Mouse (Mus musculus): Measurements from ENCODE around the gene Prss57. TPM values are rescaled to one million over a fixed set of nuclear protein-coding genes. Genes with fewer than 3 reads are reported as not detected.
A peak's percentile ranks its signal among the peaks of the same experiment; 100 is the strongest.

Gene Prss57
- polyA plus RNA-seq, 1 experiment from 2014 or later, result 0.11 TPM

GRCm38 (mm10) chr10:79832026-79832785, 41.4 kb upstream of the Prss57 start:
- Histone ChIP-seq H3K4me3 (ENCODE audit: low read depth, low read length) (no peak overlapping the region), H3K4me1 (ENCODE audit: insufficient read depth, low read depth, low read length) (no peaks in the 10 kb centered on the region), H3K9ac (replicated peaks; ENCODE audit: low read depth) (no peak overlapping the region), H3K4me2 (replicated peaks; ENCODE audit: low read depth, low read length) (no peak overlapping the region), H3K9me3 (ENCODE audit: low read length) (no peaks in the 10 kb centered on the region), H3K27me3 (replicated peaks; ENCODE audit: insufficient read depth, low read length) (no peaks in the 10 kb centered on the region), H3K27ac (ENCODE audit: low read length) (no peak overlapping the region), H3K36me3 (ENCODE audit: insufficient read depth, low read length) (no peaks in the 10 kb centered on the region)
- no peak for TF ChIP-seq EP300 (IDR thresholded peaks at IDR 0.05)
- TF ChIP-seq CTCF (IDR thresholded peaks at IDR 0.05), result no peak
- ATAC-seq (no peak), DNase-seq (ENCODE audit: low spot score) (no peak)
- 50% methylated on average over 7 of the region's 7 CpGs for whole genome bisulfite sequencing

- WGBS, result 91% methylated on average over 3 of the region's 3 CpGs
- no peak for DNase-seq (ENCODE audit: low spot score)
- no peaks in the 10 kb centered on the region for H3K9me3 ChIP-seq (ENCODE audit: low read length)
- TF ChIP-seq CTCF (IDR thresholded peaks at IDR 0.05) (no peak), EP300 (IDR thresholded peaks at IDR 0.05) (no peak)
- H3K4me3 ChIP-seq (ENCODE audit: low read depth, low read length), result no peak overlapping the region
- H3K27ac ChIP-seq (ENCODE audit: low read length), result no peak overlapping the region
- no peaks in the 10 kb centered on the region for H3K27me3 ChIP-seq (replicated peaks; ENCODE audit: insufficient read depth, low read length)
- no peak overlapping the region for H3K4me2 ChIP-seq (replicated peaks; ENCODE audit: low read depth, low read length)
- H3K36me3 ChIP-seq (ENCODE audit: insufficient read depth, low read length), result no peaks in the 10 kb centered on the region
- no peaks in the 10 kb centered on the region for H3K4me1 ChIP-seq (ENCODE audit: insufficient read depth, low read depth, low read length)
- ATAC-seq, result no peak
- no peak overlapping the region for H3K9ac ChIP-seq (replicated peaks; ENCODE audit: low read depth)
These were observed 40.8 kb upstream of the Prss57 start for GRCm38 (mm10) chr10:79831583-79831982.

GRCm38 (mm10) chr10:79824413-79824812, 33.7 kb upstream of the Prss57 start:
- peak overlapping the region; percentile 78 for H3K27ac ChIP-seq (ENCODE audit: low read length)
- H3K27me3 ChIP-seq (replicated peaks; ENCODE audit: insufficient read depth, low read length), result no peaks in the 10 kb centered on the region
- ATAC-seq (peak; percentile 73), DNase-seq (ENCODE audit: low spot score) (peak; percentile 89)
- no peaks in the 10 kb centered on the region for H3K36me3 ChIP-seq (ENCODE audit: insufficient read depth, low read length)
- peak overlapping the region; percentile 29; the same call in 1 of the 2 replicates for H3K9ac ChIP-seq (replicated peaks; ENCODE audit: low read depth)
- H3K9me3 ChIP-seq (ENCODE audit: low read length), result no peaks in the 10 kb centered on the region
- peak overlapping the region; percentile 40 for H3K4me2 ChIP-seq (replicated peaks; ENCODE audit: low read depth, low read length)
- H3K4me1 ChIP-seq (ENCODE audit: insufficient read depth, low read depth, low read length), result peaks cover 6% of the 10 kb centered on the region
- TF ChIP-seq EP300 (IDR thresholded peaks at IDR 0.05), result peak; percentile 64
- no peak for TF ChIP-seq CTCF (IDR thresholded peaks at IDR 0.05)
- 33% methylated on average over 6 of the region's 6 CpGs for WGBS
- H3K4me3 ChIP-seq (ENCODE audit: low read depth, low read length), result peak overlapping the region; percentile 12; the same call in 1 of the 2 replicates

- Histone ChIP-seq H3K36me3 (ENCODE audit: insufficient read depth, low read length) (no peaks in the 10 kb centered on the region), H3K27ac (ENCODE audit: low read length) (peak overlapping the region; percentile 52; the same call in 1 of the 2 replicates), H3K9me3 (ENCODE audit: low read length) (no peaks in the 10 kb centered on the region), H3K27me3 (replicated peaks; ENCODE audit: insufficient read depth, low read length) (no peaks in the 10 kb centered on the region), H3K4me2 (replicated peaks; ENCODE audit: low read depth, low read length) (peak overlapping the region; percentile 44), H3K9ac (replicated peaks; ENCODE audit: low read depth) (no peak overlapping the region), H3K4me1 (ENCODE audit: insufficient read depth, low read depth, low read length) (peaks cover 6% of the 10 kb centered on the region), H3K4me3 (ENCODE audit: low read depth, low read length) (no peak overlapping the region)
- no peak for TF ChIP-seq CTCF (IDR thresholded peaks at IDR 0.05)
- ATAC-seq (no peak), DNase-seq (ENCODE audit: low spot score) (no peak)
- WGBS, result 64% methylated on average over 6 of the region's 6 CpGs
These were observed 32.2 kb upstream of the Prss57 start for GRCm38 (mm10) chr10:79823011-79823410.

GRCm38 (mm10) chr10:79822372-79822771, 31.6 kb upstream of the Prss57 start:
- no peaks in the 10 kb centered on the region for H3K9me3 ChIP-seq (ENCODE audit: low read length)
- 37% methylated on average over 17 of the region's 17 CpGs for WGBS
- peak overlapping the region; percentile 44 for H3K4me2 ChIP-seq (replicated peaks; ENCODE audit: low read depth, low read length)
- peak overlapping the region; percentile 39; the same call in 1 of the 2 replicates for H3K9ac ChIP-seq (replicated peaks; ENCODE audit: low read depth)
- H3K27ac ChIP-seq (ENCODE audit: low read length), result peak overlapping the region; percentile 32; the same call in 1 of the 2 replicates
- no peak for TF ChIP-seq CTCF (IDR thresholded peaks at IDR 0.05)
- no peak for TF ChIP-seq EP300 (IDR thresholded peaks at IDR 0.05)
- DNase-seq (ENCODE audit: low spot score) (peak; percentile 56), ATAC-seq (peak; percentile 68)
- no peaks in the 10 kb centered on the region for H3K36me3 ChIP-seq (ENCODE audit: insufficient read depth, low read length)
- H3K4me1 ChIP-seq (ENCODE audit: insufficient read depth, low read depth, low read length), result peaks cover 6% of the 10 kb centered on the region
- no peak overlapping the region for H3K4me3 ChIP-seq (ENCODE audit: low read depth, low read length)
- no peaks in the 10 kb centered on the region for H3K27me3 ChIP-seq (replicated peaks; ENCODE audit: insufficient read depth, low read length)

GRCm38 (mm10) chr10:79821731-79822130, 31.0 kb upstream of the Prss57 start:
- no peak overlapping the region for H3K4me3 ChIP-seq (ENCODE audit: low read depth, low read length)
- no peak overlapping the region for H3K27ac ChIP-seq (ENCODE audit: low read length)
- TF ChIP-seq EP300 (IDR thresholded peaks at IDR 0.05) (no peak), CTCF (IDR thresholded peaks at IDR 0.05) (no peak)
- H3K4me1 ChIP-seq (ENCODE audit: insufficient read depth, low read depth, low read length), result peaks cover 6% of the 10 kb centered on the region
- no peaks in the 10 kb centered on the region for H3K9me3 ChIP-seq (ENCODE audit: low read length)
- H3K36me3 ChIP-seq (ENCODE audit: insufficient read depth, low read length), result no peaks in the 10 kb centered on the region
- WGBS, result 87% methylated on average over 12 of the region's 12 CpGs
- no peaks in the 10 kb centered on the region for H3K27me3 ChIP-seq (replicated peaks; ENCODE audit: insufficient read depth, low read length)
- no peak overlapping the region; the same call in 1 of the 2 replicates for H3K4me2 ChIP-seq (replicated peaks; ENCODE audit: low read depth, low read length)
- DNase-seq (ENCODE audit: low spot score) (no peak), ATAC-seq (no peak)
- no peak overlapping the region for H3K9ac ChIP-seq (replicated peaks; ENCODE audit: low read depth)

Data from lung, postnatal 0 days (tissue).